In genomic region chr14:16181822-16182221, GRCm38 (mm10) we compare ENCODE assay signal across 21 mouse cellular contexts.
A peak's percentile ranks its signal among the peaks of the same experiment; 100 is the strongest.
DNase-seq lines count a peak whose midpoint lies in the region; ATAC-seq and TF ChIP-seq lines count a peak whose summit lies in the region.
"Had no signal": no experiment of that assay in that cellular context is flagged by ENCODE, and none has a peak within 500 bp of the region (broad histone marks: within the 10 kb centered on the region; RNA-seq: fewer than 3 reads in every experiment).

No protein-coding gene starts in this region.

- H3K9ac ChIP-seq in heart, postnatal 0 days (replicated peaks; ENCODE audit: low read depth, low read length) = no peak overlapping the region
- no peak overlapping the region for H3K9ac ChIP-seq in neural tube, embryonic 15.5 days (replicated peaks)
- H3K9ac ChIP-seq: hindbrain, embryonic 13.5 days; liver, embryonic 15.5 days; midbrain, embryonic 12.5 days; stomach, embryonic 15.5 days had no signal

- no peaks in the 10 kb centered on the region for H3K36me3 ChIP-seq in heart, postnatal 0 days (replicated peaks; ENCODE audit: control insufficient read depth, insufficient read depth, low read length)
- H3K36me3 ChIP-seq in heart, embryonic 10.5 days = no peaks in the 10 kb centered on the region
- no peaks in the 10 kb centered on the region for H3K36me3 ChIP-seq in neural tube, embryonic 15.5 days
- H3K36me3 ChIP-seq: hindbrain, embryonic 13.5 days; liver, embryonic 15.5 days; midbrain, embryonic 12.5 days; stomach, embryonic 15.5 days had no signal

- H3K4me2 ChIP-seq in heart, postnatal 0 days (ENCODE audit: low read depth, low read length) = no peak overlapping the region
- H3K4me2 ChIP-seq in neural tube, embryonic 15.5 days = no peak overlapping the region
- H3K4me2 ChIP-seq: hindbrain, embryonic 13.5 days; liver, embryonic 15.5 days; midbrain, embryonic 12.5 days; stomach, embryonic 15.5 days had no signal

- H3K9me3 ChIP-seq in heart, postnatal 0 days (replicated peaks; ENCODE audit: control insufficient read depth, low read length) = no peaks in the 10 kb centered on the region
- H3K9me3 ChIP-seq in heart, embryonic 10.5 days = no peaks in the 10 kb centered on the region
- H3K9me3 ChIP-seq in neural tube, embryonic 15.5 days (replicated peaks) = no peaks in the 10 kb centered on the region
- H3K9me3 ChIP-seq: hindbrain, embryonic 13.5 days; liver, embryonic 15.5 days; midbrain, embryonic 12.5 days; stomach, embryonic 15.5 days had no signal

- H3K27me3 ChIP-seq in heart, postnatal 0 days (ENCODE audit: control insufficient read depth, insufficient read depth, low read length) = no peaks in the 10 kb centered on the region
- H3K27me3 ChIP-seq in heart, embryonic 10.5 days (ENCODE audit: insufficient read depth, poor library complexity, severe bottlenecking) = no peaks in the 10 kb centered on the region
- no peaks in the 10 kb centered on the region for H3K27me3 ChIP-seq in neural tube, embryonic 15.5 days (replicated peaks)
- H3K27me3 ChIP-seq: hindbrain, embryonic 13.5 days; liver, embryonic 15.5 days; midbrain, embryonic 12.5 days; stomach, embryonic 15.5 days had no signal

- ATAC-seq in heart, postnatal 0 days (ENCODE audit: insufficient read depth, low read depth) = no peak
- ATAC-seq in activated CD4-positive, CD25-positive, alpha-beta regulatory T cell, adult 4 months = peak; percentile 46
- no peak for ATAC-seq in neural tube, embryonic 15.5 days (ENCODE audit: low FRiP score)
- ATAC-seq in megakaryocyte, adult 5-6 weeks (ENCODE audit: poor library complexity, severe bottlenecking) = no peak
- ATAC-seq: forebrain, embryonic 14.5 days; Patski had no signal

- 61% methylated on average over 2 of the region's 2 CpGs for WGBS in heart, postnatal 0 days
- WGBS in heart, embryonic 10.5 days = 68% methylated on average over 2 of the region's 2 CpGs
- WGBS in neural tube, embryonic 15.5 days = 76% methylated on average over 2 of the region's 2 CpGs

- H3K4me3 ChIP-seq in heart, postnatal 0 days (ENCODE audit: low read depth, low read length) = no peak overlapping the region
- H3K4me3 ChIP-seq in heart, embryonic 10.5 days = no peak overlapping the region
- H3K4me3 ChIP-seq in neural tube, embryonic 15.5 days (replicated peaks) = no peak overlapping the region
- H3K4me3 ChIP-seq: erythroblast, embryonic 14.5 days; hindbrain, embryonic 13.5 days; liver, embryonic 15.5 days; midbrain, embryonic 12.5 days; stomach, embryonic 15.5 days had no signal

- no peak for TF ChIP-seq EP300 in heart, postnatal 0 days (IDR thresholded peaks at IDR 0.05; ENCODE audit: low read depth)

- no peaks in the 10 kb centered on the region for H3K4me1 ChIP-seq in heart, postnatal 0 days (ENCODE audit: control insufficient read depth, insufficient read depth)
- H3K4me1 ChIP-seq in heart, embryonic 10.5 days = no peaks in the 10 kb centered on the region
- H3K4me1 ChIP-seq in neural tube, embryonic 15.5 days = no peaks in the 10 kb centered on the region
- H3K4me1 ChIP-seq: hindbrain, embryonic 13.5 days; liver, embryonic 15.5 days; midbrain, embryonic 12.5 days; stomach, embryonic 15.5 days had no signal

- H3K27ac ChIP-seq in heart, postnatal 0 days (ENCODE audit: low read depth) = peak overlapping the region; percentile 1; the same call in 1 of the 2 replicates
- H3K27ac ChIP-seq in heart, embryonic 10.5 days = no peak overlapping the region
- H3K27ac ChIP-seq in neural tube, embryonic 15.5 days (replicated peaks) = no peak overlapping the region
- H3K27ac ChIP-seq: hindbrain, embryonic 13.5 days; liver, embryonic 15.5 days; midbrain, embryonic 12.5 days; stomach, embryonic 15.5 days had no signal

- no peak for DNase-seq in heart, postnatal 0 days (ENCODE audit: low spot score)
- DNase-seq in heart, embryonic 10.5 days (ENCODE audit: low spot score) = no peak
- DNase-seq in CD4-positive, CD25-positive, alpha-beta regulatory T cell, adult 2 months (ENCODE audit: low read depth, low spot score) = peak; percentile 31
- peak; percentile 56 for DNase-seq in thymus, postnatal 0 days (ENCODE audit: low spot score)
- DNase-seq in right cerebral cortex, adult 18-20 months = no peak
- DNase-seq: adrenal gland, postnatal 14 days; cerebellum, adult 11-12 months; gastrocnemius, postnatal 25 days; heart, postnatal 14 days; kidney, adult 18-20 months; kidney, postnatal 10 days had no signal

- no peak for TF ChIP-seq CTCF in heart, postnatal 0 days (IDR thresholded peaks at IDR 0.05; ENCODE audit: low read depth)

Comparison
In these comparisons a context has a peak if more than half of its experiments do, and no peak if none do; other contexts are left out.
1. DNase-seq: peak in CD4-positive, CD25-positive, alpha-beta regulatory T cell, adult 2 months (single experiment) and thymus, postnatal 0 days (single experiment); none in heart, postnatal 0 days (single experiment), heart, embryonic 10.5 days (single experiment) and right cerebral cortex, adult 18-20 months (single experiment).